Mouse (Mus musculus) stomach, embryonic 15.5 days (tissue): ENCODE data around the gene Hoxc5. TPM values are rescaled to one million over a fixed set of nuclear protein-coding genes. Genes with fewer than 3 reads are reported as not detected.
A peak's percentile ranks its signal among the peaks of the same experiment; 100 is the strongest.

Experiments used
- ATAC-seq: fragments of 200-750 bp; cut with Nextera tagmentation; 2 replicates; pipeline ENCODE4 v1.8.0; 2017; ENCODE audit warnings: low read depth, moderate number of reproducible peaks, moderate TSS enrichment; ENCODE audit not compliant: insufficient read depth, low FRiP score
- H3K27ac ChIP-seq: fragments of 300-500 bp; sonication (generic); 2 replicates; pipeline ENCODE4 v1.5.1; 2015; ENCODE audit warnings: mild to moderate bottlenecking, inconsistent platforms
- H3K27me3 ChIP-seq: fragments of 300-500 bp; sonication (generic); replicated peaks from 2 replicates; pipeline ENCODE4 v1.6.1; 2015; ENCODE audit warnings: inconsistent platforms
- H3K36me3 ChIP-seq: fragments of 300-500 bp; sonication (generic); 2 replicates; pipeline ENCODE4 v1.6.1; 2015; ENCODE audit warnings: inconsistent platforms
- H3K4me1 ChIP-seq: fragments of 300-500 bp; sonication (generic); 2 replicates; pipeline ENCODE4 v1.6.1; 2015; ENCODE audit warnings: inconsistent platforms
- H3K4me2 ChIP-seq: fragments of 300-500 bp; sonication (generic); 2 replicates; pipeline ENCODE4 v1.6.1; 2015; ENCODE audit warnings: mild to moderate bottlenecking, inconsistent platforms
- H3K4me3 ChIP-seq: fragments of 300-500 bp; sonication (generic); replicated peaks from 2 replicates; pipeline ENCODE4 v1.5.1; 2015; ENCODE audit warnings: inconsistent platforms
- H3K9ac ChIP-seq: fragments of 300-500 bp; sonication (generic); 2 replicates; pipeline ENCODE4 v1.6.1; 2015; ENCODE audit warnings: inconsistent platforms
- H3K9me3 ChIP-seq: fragments of 300-500 bp; sonication (generic); 2 replicates; pipeline ENCODE4 v1.6.1; 2016; ENCODE audit warnings: inconsistent platforms
- WGBS: fragments of 180-500 bp; shearing (Covaris S2); methylation state at CpG from one replicate; pipeline ENCODE4 v1.1.7; 2015; 5-methylcytosine and 5-hydroxymethylcytosine counted together
- polyA plus RNA-seq: library from polyadenylated mRNA; unstranded; fragments of >200 nt; fragmentation: Nextera tagmentation; extraction: Ambion mirVana; gene quantifications from 2 replicates; pipeline ENCODE4 v1.2.1, GENCODE M21; 2015

Hoxc5 gene
- polyA plus RNA-seq, 1 experiment from 2014 or later, result 16.2 TPM

DNA sequence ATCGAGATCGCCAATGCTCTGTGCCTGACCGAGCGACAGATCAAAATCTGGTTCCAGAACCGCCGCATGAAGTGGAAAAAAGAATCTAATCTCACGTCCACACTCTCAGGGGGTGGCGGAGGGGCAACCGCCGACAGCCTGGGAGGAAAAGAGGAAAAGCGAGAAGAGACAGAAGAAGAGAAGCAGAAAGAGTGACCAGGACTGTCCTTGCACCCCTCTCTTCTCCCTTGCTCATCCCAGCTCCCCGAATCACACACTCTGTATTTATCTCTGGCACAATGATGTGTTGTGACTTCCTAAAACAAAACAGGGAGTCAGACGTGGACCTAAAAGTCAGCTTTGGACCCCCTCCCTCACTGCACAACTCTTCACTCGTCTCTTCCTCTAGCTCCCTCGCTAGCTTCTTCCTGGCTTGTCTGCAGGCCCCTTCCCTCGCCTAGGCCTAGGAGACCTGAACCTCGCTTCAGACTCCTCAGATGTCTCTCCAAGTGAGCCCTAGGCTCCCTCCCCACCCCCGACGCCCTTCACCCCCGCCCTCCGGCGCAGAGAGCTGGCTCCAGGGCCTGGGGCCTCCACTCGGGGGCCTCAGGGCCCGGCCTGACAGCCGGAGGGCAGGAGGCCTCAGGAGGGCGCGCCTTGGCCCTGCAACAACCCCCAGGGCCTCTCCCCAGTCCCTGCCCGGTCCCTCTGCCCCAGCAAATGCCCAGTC lies 43.8 kb downstream of the Hoxc5 start:
- peak overlapping the region; percentile 30; the same call in 1 of the 2 replicates for H3K9ac ChIP-seq
- peaks cover 21% of the 10 kb centered on the region for H3K4me1 ChIP-seq
- H3K4me2 ChIP-seq, result peak overlapping the region; percentile 42
- ATAC-seq, result no peak
- H3K27me3 ChIP-seq, result peaks cover 81% of the 10 kb centered on the region
- no peaks in the 10 kb centered on the region for H3K36me3 ChIP-seq
- WGBS, result 15% methylated on average over 28 of the region's 28 CpGs
- H3K27ac ChIP-seq, result peak overlapping the region; percentile 52
- H3K9me3 ChIP-seq, result no peaks in the 10 kb centered on the region
- H3K4me3 ChIP-seq, result peak overlapping the region; percentile 33

DNA sequence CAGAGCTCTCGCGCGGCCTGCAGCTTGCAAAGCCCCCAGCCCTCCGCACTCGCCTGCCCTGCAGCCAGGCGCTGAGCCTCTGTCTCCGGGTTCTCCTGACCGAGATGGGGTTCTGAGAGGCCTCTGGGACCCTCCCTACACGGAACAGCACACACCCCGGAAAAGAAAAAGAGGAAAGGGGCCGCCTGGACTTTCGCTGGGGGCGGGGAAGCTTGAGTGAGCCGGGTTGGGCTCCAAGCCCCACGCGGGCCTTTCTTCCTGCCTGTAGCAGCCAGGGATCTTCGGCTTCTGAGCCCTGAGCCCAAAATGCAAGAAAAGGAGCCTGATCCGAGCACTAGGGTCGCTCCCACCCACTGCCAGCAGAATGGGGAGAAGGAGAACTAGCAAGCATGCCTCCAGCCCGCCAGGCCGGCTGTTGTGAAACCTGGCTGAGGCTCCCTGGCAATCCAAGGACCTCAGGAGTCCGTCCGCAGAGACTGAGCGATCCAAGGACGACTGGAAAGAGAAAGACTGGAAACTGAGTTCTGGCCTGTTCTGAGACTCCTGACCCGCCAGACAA lies 44.8 kb downstream of the Hoxc5 start:
- Histone ChIP-seq H3K9me3 (no peaks in the 10 kb centered on the region), H3K4me1 (peaks cover 21% of the 10 kb centered on the region), H3K36me3 (no peaks in the 10 kb centered on the region), H3K4me3 (peak overlapping the region; percentile 23; the same call in 1 of the 2 replicates), H3K9ac (peak overlapping the region; percentile 16; the same call in 1 of the 2 replicates), H3K4me2 (peak overlapping the region; percentile 43), H3K27me3 (peaks cover 81% of the 10 kb centered on the region), H3K27ac (peak overlapping the region; percentile 55)
- 25% methylated on average over 26 of the region's 26 CpGs for WGBS
- ATAC-seq, result no peak

GRCm38 (mm10) chr15:103013238-103013984 lies 46.2 kb downstream of the Hoxc5 start:
- H3K4me2 ChIP-seq, result peak overlapping the region; percentile 75
- peak overlapping the region; percentile 93 for H3K27ac ChIP-seq
- no peak for ATAC-seq
- no peaks in the 10 kb centered on the region for H3K9me3 ChIP-seq
- peak overlapping the region; percentile 47 for H3K4me3 ChIP-seq
- WGBS, result 6% methylated on average over 17 of the region's 17 CpGs
- no peak overlapping the region for H3K9ac ChIP-seq
- peaks cover 70% of the 10 kb centered on the region for H3K27me3 ChIP-seq
- peaks cover 21% of the 10 kb centered on the region for H3K4me1 ChIP-seq
- no peaks in the 10 kb centered on the region for H3K36me3 ChIP-seq

GRCm38 (mm10) chr15:103014166-103015008 lies 47.1 kb downstream of the Hoxc5 start:
- peak overlapping the region; percentile 93 for H3K27ac ChIP-seq
- peak overlapping the region; percentile 75 for H3K4me2 ChIP-seq
- H3K36me3 ChIP-seq, result no peaks in the 10 kb centered on the region
- ATAC-seq, result peak; percentile 27; the same call in 1 of the 2 replicates
- no peaks in the 10 kb centered on the region for H3K9me3 ChIP-seq
- WGBS, result under 1% methylated on average over 43 of the region's 57 CpGs
- peaks cover 64% of the 10 kb centered on the region for H3K27me3 ChIP-seq
- peak overlapping the region; percentile 47 for H3K4me3 ChIP-seq
- peaks cover 21% of the 10 kb centered on the region for H3K4me1 ChIP-seq
- peak overlapping the region; percentile 37 for H3K9ac ChIP-seq

- ATAC-seq, result 0 out of 2 replicates have a peak, but pooled peaks have one; percentile 10
- peaks cover 21% of the 10 kb centered on the region for H3K4me1 ChIP-seq
Observed at GRCm38 (mm10) chr15:103015009-103015399, 47.8 kb downstream of the Hoxc5 start.

GRCm38 (mm10) chr15:103015406-103016166 lies 48.3 kb downstream of the Hoxc5 start:
- no peak for ATAC-seq

More at GRCm38 (mm10) chr15:103015009-103015399, 47.8 kb downstream of the Hoxc5 start:
- H3K9me3 ChIP-seq, result no peaks in the 10 kb centered on the region
- H3K4me2 ChIP-seq, result peak overlapping the region; percentile 75
- WGBS, result 5% methylated on average over 26 of the region's 28 CpGs
- peak overlapping the region; percentile 37; the same call in 1 of the 2 replicates for H3K9ac ChIP-seq
- peak overlapping the region; percentile 93 for H3K27ac ChIP-seq
- H3K36me3 ChIP-seq, result no peaks in the 10 kb centered on the region
- peak overlapping the region; percentile 47 for H3K4me3 ChIP-seq
- peaks cover 65% of the 10 kb centered on the region for H3K27me3 ChIP-seq

GRCm38 (mm10) chr15:103018636-103019035 lies 51.4 kb downstream of the Hoxc5 start, which contains the start of gene Hoxc4:
Hoxc4 (plus strand) TSS chr15:103018934.
- Histone ChIP-seq H3K9ac (no peak within 1 kb of the TSS), H3K36me3 (no peaks in the 10 kb centered on the region), H3K9me3 (no peaks in the 10 kb centered on the region), H3K4me2 (peak within 1 kb of the TSS; percentile 6; the same call in 1 of the 2 replicates), H3K4me1 (0 out of 2 replicates have a peak, but pooled peaks cover 5% of the 10 kb centered on the region), H3K27ac (0 out of 2 replicates have a peak within 1 kb of the TSS, but pooled peaks have one; percentile 16), H3K4me3 (no peak within 1 kb of the TSS), H3K27me3 (peaks cover 57% of the 10 kb centered on the region)
- no peak for ATAC-seq
- WGBS, result 36% methylated on average over 9 of the region's 9 CpGs

More at GRCm38 (mm10) chr15:103015406-103016166, 48.3 kb downstream of the Hoxc5 start:
- peak overlapping the region; percentile 93 for H3K27ac ChIP-seq
- peak overlapping the region; percentile 47 for H3K4me3 ChIP-seq
- 14% methylated on average over 19 of the region's 19 CpGs for WGBS
- H3K36me3 ChIP-seq, result no peaks in the 10 kb centered on the region
- peak overlapping the region; percentile 37; the same call in 1 of the 2 replicates for H3K9ac ChIP-seq
- peaks cover 18% of the 10 kb centered on the region for H3K4me1 ChIP-seq
- peaks cover 64% of the 10 kb centered on the region for H3K27me3 ChIP-seq
- peak overlapping the region; percentile 75 for H3K4me2 ChIP-seq
- no peaks in the 10 kb centered on the region for H3K9me3 ChIP-seq

GRCm38 (mm10) chr15:103020899-103021418 lies 53.7 kb downstream of the Hoxc5 start:
- ATAC-seq, result no peak
- H3K4me2 ChIP-seq, result peak overlapping the region; percentile 29
- H3K4me1 ChIP-seq, result no peaks in the 10 kb centered on the region
- H3K27ac ChIP-seq, result no peak overlapping the region
- 11% methylated on average over 8 of the region's 8 CpGs for WGBS
- H3K9ac ChIP-seq, result no peak overlapping the region
- H3K9me3 ChIP-seq, result no peaks in the 10 kb centered on the region
- H3K36me3 ChIP-seq, result no peaks in the 10 kb centered on the region
- peak overlapping the region; percentile 6; the same call in 1 of the 2 replicates for H3K4me3 ChIP-seq
- peaks cover 53% of the 10 kb centered on the region for H3K27me3 ChIP-seq

GRCm38 (mm10) chr15:103021544-103021943 lies 54.3 kb downstream of the Hoxc5 start:
- Histone ChIP-seq H3K4me3 (peak overlapping the region; percentile 6; the same call in 1 of the 2 replicates), H3K27ac (no peak overlapping the region), H3K27me3 (peaks cover 49% of the 10 kb centered on the region), H3K4me1 (no peaks in the 10 kb centered on the region), H3K4me2 (peak overlapping the region; percentile 29; the same call in 1 of the 2 replicates), H3K36me3 (no peaks in the 10 kb centered on the region), H3K9me3 (no peaks in the 10 kb centered on the region), H3K9ac (no peak overlapping the region)
- WGBS, result 23% methylated on average over 8 of the region's 8 CpGs
- ATAC-seq, result no peak

DNA sequence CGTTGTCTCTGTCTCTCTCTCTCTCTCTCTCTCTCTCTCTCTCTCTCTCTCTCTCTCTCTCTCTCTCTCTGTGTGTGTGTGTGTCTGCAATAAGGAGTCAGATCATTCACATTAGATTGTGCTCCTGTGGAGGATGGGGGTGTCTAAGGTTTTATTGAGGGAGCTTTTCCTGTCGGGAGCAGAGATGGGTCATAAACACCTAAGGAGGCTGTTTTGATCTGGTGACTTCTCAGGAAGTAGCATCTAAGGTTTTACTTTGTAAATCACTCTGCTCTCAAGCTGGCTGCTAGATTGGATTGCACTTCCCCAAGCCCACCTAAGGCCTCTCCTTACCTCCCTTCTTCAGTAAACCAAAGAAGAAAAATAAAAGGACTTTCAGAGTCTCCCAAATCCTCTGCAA lies 56.9 kb downstream of the Hoxc5 start:
- ATAC-seq, result no peak
- H3K4me3 ChIP-seq, result no peak overlapping the region
- H3K27ac ChIP-seq, result no peak overlapping the region
- H3K27me3 ChIP-seq, result peaks cover 55% of the 10 kb centered on the region
- no peak overlapping the region for H3K4me2 ChIP-seq
- no peaks in the 10 kb centered on the region for H3K36me3 ChIP-seq
- 0 out of 2 replicates have a peak, but pooled peaks cover 6% of the 10 kb centered on the region for H3K4me1 ChIP-seq
- no peak overlapping the region for H3K9ac ChIP-seq
- 25% methylated on average over 2 of the region's 2 CpGs for WGBS
- H3K9me3 ChIP-seq, result no peaks in the 10 kb centered on the region
